Mouse (Mus musculus) lung, postnatal 0 days (tissue): Measurements from ENCODE around the gene Jun. TPM values are rescaled to one million over a fixed set of nuclear protein-coding genes. Genes with fewer than 3 reads are reported as not detected.
A peak's percentile ranks its signal among the peaks of the same experiment; 100 is the strongest.

Experiments used
- ATAC-seq: fragments of 200-750 bp; cut with Nextera tagmentation; 2 replicates; pipeline ENCODE4 v1.8.0; 2017; ENCODE audit warnings: moderate library complexity
- DNase-seq: peaks from one replicate; pipeline ENCODE4 v3.0.0-alpha.2; 2016; ENCODE audit warnings: low spot score
- H3K27ac ChIP-seq: fragments of 300-500 bp; sonication (generic); 2 replicates; pipeline ENCODE4 v1.5.1; 2014; ENCODE audit warnings: antibody characterized with exemption, mild to moderate bottlenecking, low read length, mixed read lengths
- H3K27me3 ChIP-seq: fragments of 300-500 bp; sonication (generic); replicated peaks from 2 replicates; pipeline ENCODE4 v1.6.1; 2014; ENCODE audit warnings: low read length, mixed read lengths; ENCODE audit not compliant: insufficient read depth
- H3K36me3 ChIP-seq: fragments of 300-500 bp; sonication (generic); 2 replicates; pipeline ENCODE4 v1.6.1; 2014; ENCODE audit warnings: low read length, mixed read lengths; ENCODE audit not compliant: insufficient read depth
- H3K4me1 ChIP-seq: fragments of 300-500 bp; sonication (generic); 2 replicates; pipeline ENCODE4 v1.6.1; 2014; ENCODE audit warnings: antibody characterized with exemption, low read depth, low read length, mixed read lengths; ENCODE audit not compliant: insufficient read depth
- H3K4me2 ChIP-seq: fragments of 300-500 bp; sonication (generic); replicated peaks from 2 replicates; pipeline ENCODE4 v1.6.1; 2014; ENCODE audit warnings: low read depth, mild to moderate bottlenecking, low read length, moderate library complexity, mixed read lengths
- H3K4me3 ChIP-seq: fragments of 300-500 bp; sonication (generic); 2 replicates; pipeline ENCODE4 v1.5.1; 2014; ENCODE audit warnings: low read depth, low read length
- H3K9ac ChIP-seq: fragments of 300-500 bp; sonication (generic); replicated peaks from 2 replicates; pipeline ENCODE4 v1.6.1; 2014; ENCODE audit warnings: low read depth, mild to moderate bottlenecking
- H3K9me3 ChIP-seq: fragments of 300-500 bp; sonication (generic); 2 replicates; pipeline ENCODE4 v1.6.1; 2016; ENCODE audit warnings: low read length, mixed read lengths
- CTCF ChIP-seq: IDR thresholded peaks from 2 replicates; pipeline ENCODE4 v1.5.1; 2016; ENCODE audit warnings: antibody characterized with exemption, mild to moderate bottlenecking
- EP300 ChIP-seq: IDR thresholded peaks from 2 replicates; pipeline ENCODE4 v1.6.1; 2016; ENCODE audit warnings: antibody characterized with exemption, mild to moderate bottlenecking, control low read depth
- WGBS: fragments of 180-500 bp; shearing (Covaris S2); extraction: QIAGEN DNeasy Blood & Tissue Kit; methylation state at CpG from one replicate; pipeline ENCODE4 v1.1.7; 2014; 5-methylcytosine and 5-hydroxymethylcytosine counted together
- polyA plus RNA-seq: library from polyadenylated mRNA; unstranded; fragments of >200 nt; fragmentation: Nextera tagmentation; extraction: Ambion mirVana; gene quantifications from 2 replicates; pipeline ENCODE4 v1.2.1, GENCODE M21; 2015

The Jun gene
- polyA plus RNA-seq, 1 experiment from 2014 or later = 145 TPM

GRCm38 (mm10) chr4:95053791-95054117 is 1.7 kb upstream of the Jun start:
- H3K4me1 ChIP-seq = 0 out of 2 replicates have a peak, but pooled peaks cover 8% of the 10 kb centered on the region
- WGBS = 0% methylated on average over 6 of the region's 6 CpGs
- H3K4me3 ChIP-seq = peak overlapping the region; percentile 94
- peak overlapping the region; percentile 59 for H3K9ac ChIP-seq
- H3K27me3 ChIP-seq = no peaks in the 10 kb centered on the region
- peak overlapping the region; percentile 83 for H3K4me2 ChIP-seq
- peak; percentile 83 for DNase-seq
- H3K9me3 ChIP-seq = no peaks in the 10 kb centered on the region
- peak overlapping the region; percentile 100 for H3K27ac ChIP-seq
- ATAC-seq = no peak
- peaks cover 4% of the 10 kb centered on the region; the same call in 1 of the 2 replicates for H3K36me3 ChIP-seq
- TF ChIP-seq CTCF = no peak
- TF ChIP-seq EP300 = no peak; the same call in 1 of the 2 replicates

GRCm38 (mm10) chr4:95053041-95053790 is 1.2 kb upstream of the Jun start:
- H3K27me3 ChIP-seq = no peaks in the 10 kb centered on the region
- peak overlapping the region; percentile 95 for H3K9ac ChIP-seq
- peak overlapping the region; percentile 100 for H3K27ac ChIP-seq
- H3K4me2 ChIP-seq = peak overlapping the region; percentile 83
- 0 out of 2 replicates have a peak, but pooled peaks cover 8% of the 10 kb centered on the region for H3K4me1 ChIP-seq
- no peaks in the 10 kb centered on the region for H3K9me3 ChIP-seq
- ATAC-seq (peak; percentile 60), DNase-seq (peak; percentile 99)
- under 1% methylated on average over 29 of the region's 29 CpGs for WGBS
- H3K4me3 ChIP-seq = peak overlapping the region; percentile 94
- peak; percentile 85 for TF ChIP-seq EP300
- peak; percentile 89 for TF ChIP-seq CTCF
- H3K36me3 ChIP-seq = peaks cover 4% of the 10 kb centered on the region; the same call in 1 of the 2 replicates

- ATAC-seq = no peak
- H3K4me1 ChIP-seq = 0 out of 2 replicates have a peak, but pooled peaks cover 8% of the 10 kb centered on the region
- peak; percentile 68 for DNase-seq
- no peaks in the 10 kb centered on the region for H3K9me3 ChIP-seq
- H3K4me3 ChIP-seq = peak overlapping the region; percentile 94
- H3K27me3 ChIP-seq = no peaks in the 10 kb centered on the region
- peak overlapping the region; percentile 100 for H3K27ac ChIP-seq
- peaks cover 4% of the 10 kb centered on the region; the same call in 1 of the 2 replicates for H3K36me3 ChIP-seq
- TF ChIP-seq CTCF (no peak), EP300 (no peak)
- peak overlapping the region; percentile 99 for H3K9ac ChIP-seq
- H3K4me2 ChIP-seq = peak overlapping the region; percentile 70
- 4% methylated on average over 52 of the region's 54 CpGs for WGBS
These were observed 631 bp downstream of the Jun start for GRCm38 (mm10) chr4:95051311-95051871.

GRCm38 (mm10) chr4:95050518-95051278 is 1.3 kb downstream of the Jun start:
- DNase-seq = peak; percentile 80
- TF ChIP-seq EP300 (no peak), CTCF (peak; percentile 71)

GRCm38 (mm10) chr4:95049884-95050517 is 2.0 kb downstream of the Jun start:
- no peaks in the 10 kb centered on the region for H3K27me3 ChIP-seq
- TF ChIP-seq CTCF = peak; percentile 72
- TF ChIP-seq EP300 = no peak
- H3K4me2 ChIP-seq = peak overlapping the region; percentile 70
- H3K36me3 ChIP-seq = peaks cover 4% of the 10 kb centered on the region; the same call in 1 of the 2 replicates
- H3K4me3 ChIP-seq = peak overlapping the region; percentile 94
- ATAC-seq (no peak), DNase-seq (peak; percentile 94)
- no peaks in the 10 kb centered on the region for H3K9me3 ChIP-seq
- 0 out of 2 replicates have a peak, but pooled peaks cover 6% of the 10 kb centered on the region for H3K4me1 ChIP-seq
- under 1% methylated on average over 34 of the region's 34 CpGs for WGBS
- H3K9ac ChIP-seq = peak overlapping the region; percentile 99
- H3K27ac ChIP-seq = peak overlapping the region; percentile 100

More at GRCm38 (mm10) chr4:95050518-95051278, 1.3 kb downstream of the Jun start:
- Histone ChIP-seq H3K36me3 (peaks cover 4% of the 10 kb centered on the region; the same call in 1 of the 2 replicates), H3K4me3 (peak overlapping the region; percentile 94), H3K4me1 (0 out of 2 replicates have a peak, but pooled peaks cover 8% of the 10 kb centered on the region), H3K9ac (peak overlapping the region; percentile 99), H3K27me3 (no peaks in the 10 kb centered on the region), H3K27ac (peak overlapping the region; percentile 100), H3K4me2 (peak overlapping the region; percentile 70), H3K9me3 (no peaks in the 10 kb centered on the region)
- no peak for ATAC-seq
- WGBS = under 1% methylated on average over 65 of the region's 70 CpGs
